Mouse (Mus musculus): ENCODE results near the gene Rnf212. TPM values are rescaled to one million over a fixed set of nuclear protein-coding genes. Genes with fewer than 3 reads are reported as not detected.
A peak's percentile ranks its signal among the peaks of the same experiment; 100 is the strongest.
"Not testable (repeated sequence)": the region's sequence is repeated elsewhere in the genome, so short reads cannot be mapped to it uniquely, and the experiment has no call there.

The Rnf212 gene
- total RNA-seq (2015; ENCODE audit: low replicate concordance) (7.1 and 9.7 TPM in 2 replicates), total RNA-seq (2017; ENCODE audit: low replicate concordance) (13.5 and 16.0 TPM in 2 replicates)

DNA sequence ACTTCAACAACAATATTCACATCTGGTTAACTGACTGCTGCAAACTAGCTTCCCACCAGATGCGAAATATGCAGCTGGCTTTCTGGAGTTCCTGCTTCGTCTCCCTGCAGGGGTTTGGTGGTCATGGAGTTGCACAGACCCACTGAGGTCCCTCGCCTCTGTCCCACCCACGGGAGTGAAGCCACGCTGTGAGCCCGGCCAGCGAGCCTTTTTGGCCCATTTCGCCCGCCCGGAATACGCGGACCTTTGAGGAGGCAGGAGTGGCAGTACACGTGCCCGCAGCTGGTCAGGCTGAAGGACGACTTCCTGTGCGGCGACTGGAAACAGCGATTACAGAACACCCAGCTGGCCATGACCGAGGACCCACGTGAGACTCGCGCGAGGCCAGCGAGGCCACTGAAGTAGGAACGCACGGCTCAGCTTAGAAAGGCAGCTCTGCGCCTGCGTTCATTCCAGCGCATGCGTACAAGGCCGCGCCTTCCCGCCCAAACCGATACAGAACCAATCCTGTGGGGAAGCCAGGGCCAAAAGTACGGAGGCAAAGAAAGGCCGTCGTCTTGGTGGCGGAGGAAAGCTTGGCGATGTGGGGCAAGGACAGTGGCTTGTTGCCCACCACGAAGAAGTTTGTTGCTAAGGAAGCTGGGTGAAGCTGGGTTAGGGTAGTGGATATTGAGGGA lies at the start of gene Rnf212:
Gene Rnf212 (minus strand): TSS at position 353 of the 677 bp plus-strand sequence.
- no peak for ATAC-seq (replicated peaks; ENCODE audit: low FRiP score, poor library complexity, severe bottlenecking)

DNA sequence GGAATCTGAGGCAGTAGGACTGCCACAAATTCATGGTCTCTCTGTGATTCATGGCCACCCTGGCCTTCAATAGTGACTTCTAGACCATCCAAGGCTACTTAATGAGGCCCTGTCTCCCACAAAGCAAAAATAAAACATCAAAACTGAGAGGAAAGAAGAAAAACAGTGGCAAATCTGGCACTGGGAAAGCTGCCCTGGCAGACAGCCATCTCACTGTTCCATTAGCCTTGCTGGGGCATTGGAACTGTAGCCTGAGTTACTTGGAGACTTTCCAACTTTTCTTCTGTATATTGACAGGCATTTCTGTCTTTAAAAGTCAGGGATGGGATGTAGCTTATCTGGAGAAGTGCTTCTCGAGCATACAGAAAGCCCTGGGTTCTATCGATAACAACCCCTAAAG lies 48.5 kb upstream of the Rnf212 start:
- ATAC-seq (replicated peaks; ENCODE audit: low FRiP score, poor library complexity, severe bottlenecking), result no peak

DNA sequence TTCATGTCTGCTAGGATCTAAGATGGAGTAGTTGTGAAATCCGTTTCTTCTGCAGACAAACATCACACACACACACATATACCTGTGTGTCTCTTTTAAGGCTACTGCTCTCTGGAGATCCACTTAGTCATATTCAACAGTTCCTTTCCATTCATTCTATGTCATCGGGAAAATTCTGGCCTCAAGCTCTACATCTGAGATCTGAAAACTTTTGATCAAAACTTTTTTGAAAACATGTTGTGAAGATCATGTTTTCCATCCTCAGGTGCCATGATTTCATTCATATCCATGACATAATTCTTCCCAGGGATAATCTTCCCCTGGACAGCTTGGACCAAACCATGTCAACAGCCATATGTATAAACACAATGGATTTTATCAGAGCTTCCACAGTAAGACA lies 34.0 kb upstream of the Rnf212 start, which contains the start of gene Vmn2r8:
Gene Vmn2r8 (minus strand): TSS at position 101 of the 400 bp plus-strand sequence.
- not testable (repeated sequence) for ATAC-seq (replicated peaks; ENCODE audit: low FRiP score, poor library complexity, severe bottlenecking)

DNA sequence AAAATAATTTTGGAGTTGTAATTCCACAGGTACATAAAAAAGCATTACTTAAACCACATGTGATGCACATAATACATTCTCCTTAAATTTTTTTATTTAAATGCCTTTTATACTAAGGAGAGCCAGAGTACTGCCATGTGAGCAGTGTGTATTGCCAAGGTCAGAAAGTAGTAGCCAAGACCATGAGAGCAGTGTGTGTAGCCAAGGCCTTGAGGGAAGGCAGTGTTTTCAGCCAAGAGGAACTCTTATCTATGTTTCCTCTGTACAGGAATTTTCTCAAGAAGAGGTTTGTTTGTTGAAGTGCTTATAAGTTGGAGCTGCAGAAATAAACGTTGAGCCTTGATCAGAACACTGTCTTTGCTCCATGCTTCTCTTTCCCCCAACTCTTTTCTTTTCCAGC lies 28.9 kb upstream of the Rnf212 start:
- ATAC-seq (replicated peaks; ENCODE audit: low FRiP score, poor library complexity, severe bottlenecking), result no peak

DNA sequence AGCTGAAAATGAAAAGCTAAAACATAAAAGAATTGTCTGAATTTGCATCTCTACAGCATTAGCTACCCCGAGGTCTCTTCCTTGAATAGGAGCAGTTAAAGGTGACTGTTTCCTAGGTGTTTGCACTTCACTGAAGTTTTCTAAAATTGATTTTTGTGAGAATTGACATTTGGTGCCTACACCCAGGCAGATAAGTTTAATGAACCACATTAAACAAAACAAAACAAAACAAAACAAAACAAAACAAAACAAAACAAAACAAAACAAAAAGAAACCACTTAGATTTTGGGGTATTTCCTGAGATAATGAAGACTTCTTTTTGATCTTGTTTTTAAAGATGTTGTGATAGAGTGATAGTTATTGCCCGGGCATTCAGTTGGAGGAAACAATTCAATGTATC lies 20.5 kb upstream of the Rnf212 start, which contains the start of gene Tmed11:
Gene Tmed11 (minus strand): TSS at position 101 of the 400 bp plus-strand sequence.
- not testable (repeated sequence) for ATAC-seq (replicated peaks; ENCODE audit: low FRiP score, poor library complexity, severe bottlenecking)

DNA sequence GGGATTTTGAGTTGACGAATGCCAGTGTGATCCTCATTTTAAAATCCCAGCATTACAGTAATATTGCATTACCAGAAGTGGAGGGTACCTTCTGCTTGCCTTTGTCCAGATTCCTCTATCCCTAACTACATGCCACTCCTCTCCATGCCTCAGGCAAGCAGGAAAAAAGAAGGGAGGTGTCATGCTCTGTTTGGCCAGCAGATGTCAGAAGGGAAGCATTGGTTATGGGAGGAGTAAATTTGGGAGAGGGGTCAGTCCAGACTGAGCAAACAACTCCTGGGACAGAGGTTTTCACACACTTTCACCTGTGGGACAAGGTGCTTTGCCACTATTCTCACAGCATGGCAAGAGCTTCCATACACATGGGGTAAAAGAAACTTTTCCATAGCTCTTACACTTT lies 15.6 kb upstream of the Rnf212 start:
- ATAC-seq (replicated peaks; ENCODE audit: low FRiP score, poor library complexity, severe bottlenecking), result not testable (repeated sequence)

DNA sequence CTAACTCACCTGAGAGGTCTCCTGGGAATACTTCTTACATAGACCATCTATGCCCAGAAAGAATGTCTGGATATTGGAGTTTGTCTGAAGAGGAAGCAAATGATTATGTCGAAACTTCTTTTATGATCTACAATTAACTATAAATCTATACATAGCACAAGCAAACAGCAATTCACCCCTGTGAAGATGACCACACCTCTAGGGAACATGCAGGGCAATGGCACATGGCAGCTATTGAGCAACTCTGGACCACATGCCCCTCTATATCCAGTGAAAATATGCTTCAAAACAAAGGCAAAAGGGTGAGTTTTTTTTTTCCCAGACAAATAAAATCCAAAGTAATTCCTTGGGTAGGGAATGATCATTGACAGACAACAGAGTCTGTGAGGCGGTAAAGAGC lies 14.8 kb downstream of the Rnf212 start:
- no peak for ATAC-seq (replicated peaks; ENCODE audit: low FRiP score, poor library complexity, severe bottlenecking)

DNA sequence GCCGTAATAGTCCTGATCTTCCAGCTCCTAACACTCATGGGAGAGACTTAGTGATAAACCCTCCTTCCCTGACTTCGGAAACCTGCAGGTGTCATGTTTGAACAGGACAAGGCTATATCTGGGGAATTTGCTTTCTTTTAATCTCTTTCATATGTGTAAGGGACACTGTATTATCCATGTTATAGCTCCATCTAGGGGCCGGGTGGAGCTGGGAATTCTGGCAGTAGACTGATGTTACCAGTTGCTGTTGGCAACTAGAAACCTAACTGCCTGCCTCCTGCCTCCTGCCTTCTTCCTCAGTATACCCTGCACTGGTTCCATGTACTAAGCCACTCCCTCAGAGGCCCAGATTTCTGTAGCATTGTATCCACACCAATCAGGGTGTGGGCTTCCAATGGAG lies 16.4 kb downstream of the Rnf212 start:
- ATAC-seq (replicated peaks; ENCODE audit: low FRiP score, poor library complexity, severe bottlenecking), result peak; percentile 69

DNA sequence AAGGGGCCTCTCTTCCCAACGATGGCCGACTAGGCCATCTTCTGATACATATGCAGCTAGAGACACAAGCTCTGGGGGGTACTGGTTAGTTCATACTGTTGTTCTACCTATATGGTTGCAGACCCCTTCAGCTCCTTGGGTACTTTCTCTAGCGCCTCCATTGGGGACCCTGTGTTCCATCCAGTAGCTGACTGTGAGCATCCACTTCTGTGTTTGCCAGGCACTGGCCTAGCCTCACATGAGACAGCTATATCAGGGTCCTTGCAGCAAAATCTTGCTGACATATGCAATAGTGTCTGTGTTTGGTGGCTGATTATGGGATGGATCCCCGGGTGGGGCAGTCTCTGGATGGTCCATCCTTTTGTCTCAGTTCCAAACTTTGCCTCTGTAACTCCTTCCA lies 23.5 kb downstream of the Rnf212 start:
- ATAC-seq (replicated peaks; ENCODE audit: low FRiP score, poor library complexity, severe bottlenecking), result not testable (repeated sequence)

DNA sequence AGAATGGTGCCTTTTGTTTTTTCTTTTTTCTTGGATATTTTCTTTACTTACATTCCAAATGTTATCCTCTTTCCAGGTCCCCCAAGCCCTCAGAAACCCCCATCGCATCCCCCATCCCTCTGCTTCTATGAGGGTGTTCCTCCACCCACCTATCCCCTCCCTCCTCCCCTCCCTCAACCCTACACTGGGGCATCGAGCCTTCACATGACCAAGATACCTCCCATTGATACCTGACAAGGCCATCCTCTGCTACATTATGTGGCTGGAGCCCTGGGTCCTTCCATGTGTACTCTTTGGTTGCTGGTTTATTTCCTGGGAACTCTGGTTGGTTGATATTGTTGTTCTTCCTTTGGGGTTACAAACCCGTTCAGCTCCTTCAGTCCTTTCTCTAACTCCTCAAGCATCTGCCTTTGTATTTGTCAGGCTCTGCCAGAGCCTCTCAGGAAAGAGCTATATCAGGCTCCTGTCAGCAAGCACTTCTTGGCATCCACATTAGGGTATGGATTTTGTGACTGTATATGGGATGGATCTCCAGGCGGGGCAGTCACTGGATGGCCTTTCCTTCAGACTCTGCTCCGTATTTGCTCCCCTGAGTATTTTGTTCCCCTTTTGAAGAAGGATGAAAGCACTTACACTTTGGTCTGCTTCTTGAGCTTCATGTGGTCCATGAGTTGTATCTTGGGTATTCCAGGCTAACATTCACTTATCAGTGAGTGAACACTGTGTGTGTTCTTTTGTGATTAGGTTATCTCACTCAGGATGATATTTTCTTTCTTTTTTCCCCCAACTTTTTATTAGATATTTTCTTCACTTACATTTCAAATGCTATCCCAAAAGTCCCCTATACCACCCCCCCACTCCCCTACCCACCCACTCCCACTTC lies 24.2 kb downstream of the Rnf212 start:
- peak; percentile 82 for ATAC-seq (replicated peaks; ENCODE audit: low FRiP score, poor library complexity, severe bottlenecking)

DNA sequence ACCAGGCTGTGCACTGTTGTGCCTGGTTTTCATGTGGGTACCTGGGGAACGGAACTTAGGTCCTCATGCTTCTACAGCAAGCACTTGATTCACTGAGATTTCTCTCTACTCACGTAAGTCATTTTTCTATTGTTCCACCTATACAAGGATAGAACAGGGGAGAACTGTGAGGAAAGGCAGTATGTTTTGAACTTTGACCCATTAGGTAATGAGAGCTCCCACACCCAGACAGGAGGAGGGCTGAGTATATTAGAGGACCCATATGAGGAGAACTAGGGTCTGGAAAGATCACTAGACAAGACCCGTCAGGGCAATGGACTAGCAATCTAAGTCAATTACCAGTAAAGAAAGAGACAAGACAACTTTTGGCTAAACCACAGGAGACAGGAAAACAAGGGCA lies 30.2 kb downstream of the Rnf212 start:
- ATAC-seq (replicated peaks; ENCODE audit: low FRiP score, poor library complexity, severe bottlenecking), result no peak

DNA sequence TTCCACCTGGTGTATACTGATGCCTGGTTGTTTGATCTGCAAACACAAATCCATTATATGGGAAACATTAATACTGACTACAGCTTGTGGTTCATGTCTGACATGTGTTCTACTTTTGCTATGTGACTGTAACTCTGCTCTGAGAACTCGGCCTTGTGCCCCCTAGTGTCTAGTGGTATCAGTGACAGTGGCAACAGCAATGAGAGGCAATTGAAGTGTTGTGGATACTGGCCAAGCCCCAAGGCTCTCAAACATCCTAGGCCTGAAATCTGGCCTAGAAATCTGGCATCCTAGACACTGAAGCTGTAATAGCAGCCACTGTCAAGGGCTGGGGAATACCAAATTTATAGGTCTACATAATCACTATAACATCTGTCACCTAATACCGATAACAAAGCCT lies 30.9 kb downstream of the Rnf212 start:
- ATAC-seq (replicated peaks; ENCODE audit: low FRiP score, poor library complexity, severe bottlenecking), result 0 out of 2 replicates have a peak, but pooled peaks have one; percentile 53

DNA sequence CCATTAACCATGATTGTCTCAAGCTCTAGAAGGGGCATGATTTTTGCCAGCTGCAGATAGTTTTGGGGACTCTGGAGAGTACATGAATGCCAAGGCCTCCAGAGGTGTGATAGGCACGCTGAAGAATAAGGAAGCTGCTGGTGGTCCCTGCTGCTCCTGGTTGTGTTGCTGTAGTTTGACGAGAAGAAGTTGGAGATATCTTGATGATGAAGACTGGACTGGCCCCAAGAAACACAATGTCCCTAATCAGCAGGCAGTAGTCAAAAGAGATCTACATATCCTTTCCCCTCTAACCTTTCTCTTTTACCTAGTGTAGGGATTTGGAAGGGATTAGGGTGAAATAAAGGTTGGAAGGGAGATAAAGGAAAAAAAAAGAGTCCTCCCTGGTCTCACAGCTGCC lies 32.2 kb downstream of the Rnf212 start:
- ATAC-seq (replicated peaks; ENCODE audit: low FRiP score, poor library complexity, severe bottlenecking), result no peak

DNA sequence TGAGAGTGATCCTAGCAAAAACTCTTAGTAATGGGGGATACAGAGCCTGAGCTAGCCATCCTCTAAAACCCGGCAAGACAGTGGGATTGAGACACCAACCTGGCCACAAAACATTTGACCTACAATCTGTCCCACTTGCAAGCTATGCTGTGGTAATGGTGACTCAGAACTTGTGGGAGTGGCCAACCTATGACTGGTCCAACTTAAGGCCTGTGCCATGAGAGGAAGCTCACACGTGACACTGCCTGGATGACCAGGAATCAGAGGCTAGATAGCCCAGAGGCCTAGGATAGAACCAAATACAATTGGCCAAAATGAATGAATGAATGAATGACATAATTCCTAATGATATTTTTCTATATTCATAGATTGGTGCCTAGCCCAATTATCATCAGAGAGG lies 32.9 kb downstream of the Rnf212 start:
- no peak for ATAC-seq (replicated peaks; ENCODE audit: low FRiP score, poor library complexity, severe bottlenecking)

DNA sequence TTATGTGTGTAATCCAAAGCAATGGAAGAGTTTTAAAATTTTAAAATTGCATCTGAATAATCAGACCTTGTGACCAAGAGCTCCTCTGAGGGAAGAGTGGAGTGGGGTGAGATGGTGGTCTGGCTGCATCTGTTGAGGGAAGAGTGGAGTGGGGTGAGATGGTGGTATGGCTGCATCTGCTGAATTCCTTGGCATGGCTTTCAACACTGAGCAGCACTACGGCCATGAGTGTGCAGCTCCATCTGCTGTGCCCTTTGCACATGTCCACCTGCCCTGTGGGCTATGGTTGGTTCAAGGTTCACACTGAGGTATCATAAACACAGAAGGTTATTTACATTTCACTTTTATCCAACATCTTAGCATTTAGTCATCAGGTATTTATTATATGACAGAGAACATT lies 47.4 kb downstream of the Rnf212 start:
- ATAC-seq (replicated peaks; ENCODE audit: low FRiP score, poor library complexity, severe bottlenecking), result no peak

DNA sequence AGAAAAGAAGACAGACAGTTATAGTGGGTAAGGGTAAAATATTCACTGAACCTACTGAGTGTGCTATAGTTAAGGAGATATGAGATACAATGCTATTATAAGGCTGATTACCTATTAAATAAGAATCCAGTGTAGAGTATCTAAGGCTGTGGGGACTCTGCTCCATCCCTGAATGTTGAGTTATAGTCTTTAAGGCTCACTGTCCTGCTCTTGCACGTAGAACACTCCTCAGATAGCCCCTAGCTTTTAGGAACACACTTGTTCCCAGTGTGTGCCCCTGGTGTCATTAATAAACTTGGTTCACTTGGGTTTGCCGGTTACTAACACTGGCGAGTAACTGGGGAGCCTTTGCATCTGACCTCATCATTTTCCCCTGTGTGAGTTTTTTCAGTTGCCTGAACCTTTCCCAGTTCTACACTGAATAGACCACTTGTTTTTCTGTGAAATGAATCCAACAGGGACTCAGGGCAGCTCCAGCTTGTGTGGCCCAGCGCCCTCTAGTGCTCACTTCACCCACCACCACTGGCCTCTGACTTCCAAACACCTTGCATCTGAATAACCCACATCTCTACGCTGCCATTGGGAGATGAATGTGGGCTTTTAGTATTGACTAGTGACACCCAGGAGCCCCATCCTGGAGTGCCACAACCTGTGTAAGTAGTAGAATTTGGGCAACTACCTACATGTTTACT lies 48.1 kb downstream of the Rnf212 start:
- peak; percentile 83 for ATAC-seq (replicated peaks; ENCODE audit: low FRiP score, poor library complexity, severe bottlenecking)

DNA sequence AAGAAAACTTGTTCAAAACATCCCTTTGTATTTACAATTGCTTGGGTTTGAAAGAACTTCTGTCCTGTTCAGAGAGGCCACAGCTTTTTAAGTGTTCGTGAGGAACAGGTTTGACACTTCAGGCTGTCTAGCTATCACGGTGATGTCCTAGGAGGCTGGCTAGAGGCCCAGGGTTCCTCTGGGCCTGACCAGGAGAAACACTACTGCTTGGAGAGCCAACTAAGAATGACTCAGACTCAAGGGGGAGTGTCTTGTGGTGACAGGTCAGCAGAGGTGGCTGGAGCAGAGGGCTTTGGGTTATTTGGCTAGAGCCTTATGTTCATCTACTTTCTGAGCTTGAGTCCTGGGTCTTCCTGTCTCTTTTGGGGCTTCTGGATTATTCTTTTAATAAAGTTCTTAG lies 50.8 kb downstream of the Rnf212 start:
- no peak for ATAC-seq (replicated peaks; ENCODE audit: low FRiP score, poor library complexity, severe bottlenecking)

DNA sequence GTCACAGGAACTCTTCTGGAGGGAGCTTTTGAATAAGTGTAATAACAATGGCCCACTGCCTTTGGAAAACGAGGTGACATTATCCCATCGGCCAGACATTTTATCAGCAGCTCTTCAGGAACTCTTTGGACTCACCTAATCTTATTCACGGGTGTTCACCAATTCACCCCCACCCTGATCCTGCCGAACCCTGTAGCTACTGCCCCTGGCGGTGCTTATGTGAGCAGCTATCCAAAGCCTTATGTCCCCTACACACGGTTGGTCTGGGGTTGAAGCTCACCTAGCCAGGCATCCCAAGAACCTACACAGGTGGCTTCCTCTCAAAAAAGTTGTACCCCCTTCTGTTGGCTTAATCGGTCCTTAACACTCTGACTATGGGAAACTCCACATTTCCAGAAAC lies 55.0 kb downstream of the Rnf212 start:
- peak; percentile 51; the same call in 1 of the 2 replicates for ATAC-seq (replicated peaks; ENCODE audit: low FRiP score, poor library complexity, severe bottlenecking)

DNA sequence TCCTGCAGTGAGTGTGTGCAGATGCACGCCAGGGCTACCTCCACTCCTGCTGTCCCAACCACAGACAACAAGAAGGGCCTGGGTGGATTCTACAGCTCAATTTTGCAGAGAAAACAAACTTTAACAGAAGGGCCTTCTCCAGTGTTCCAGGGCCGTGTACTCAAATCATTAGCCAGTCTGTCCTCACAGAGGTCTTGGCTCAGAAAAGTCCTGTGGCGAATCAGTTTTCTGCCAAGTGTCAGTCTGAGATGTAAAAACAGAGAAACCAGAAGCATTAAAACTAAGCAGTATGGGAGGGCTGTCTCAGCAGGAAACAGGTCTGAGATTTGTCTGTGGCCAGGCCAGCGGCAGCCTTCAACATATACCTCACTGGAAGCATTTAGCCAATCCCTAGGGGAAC lies 56.7 kb downstream of the Rnf212 start:
- no peak for ATAC-seq (replicated peaks; ENCODE audit: low FRiP score, poor library complexity, severe bottlenecking)

DNA sequence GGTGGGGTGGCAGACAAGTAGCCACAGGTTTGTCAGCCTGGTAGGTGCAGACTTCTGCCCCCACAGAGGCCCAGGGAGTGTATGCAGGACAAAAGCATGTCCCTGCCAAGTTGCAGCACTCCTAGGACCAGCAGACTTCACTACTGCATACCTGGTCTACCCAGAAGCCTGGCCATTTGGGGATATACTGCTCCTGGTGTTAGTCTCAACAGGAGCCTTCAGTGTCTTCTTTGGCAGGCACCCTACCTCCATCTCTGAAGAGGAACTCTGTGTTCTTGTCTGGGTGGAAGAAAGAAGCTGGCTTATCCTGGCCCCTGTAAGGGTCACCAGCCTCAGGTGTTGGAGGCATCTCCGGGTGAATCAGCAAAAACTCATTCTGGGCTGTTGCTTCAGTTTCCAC lies 58.8 kb downstream of the Rnf212 start:
- ATAC-seq (replicated peaks; ENCODE audit: low FRiP score, poor library complexity, severe bottlenecking), result no peak
